Mouse (Mus musculus) erythroblast, embryonic 14.5 days (primary cell): ENCODE data around the gene Itprid1.

Experiments
- GATA1 ChIP-seq: IDR thresholded peaks from 2 replicates; pipeline ENCODE4 v1.6.1; 2012; ENCODE audit warnings: low read length, inconsistent platforms, mixed read lengths
- TAL1 ChIP-seq: IDR thresholded peaks from 3 replicates; pipeline ENCODE4 v1.6.1; 2012; ENCODE audit warnings: low read length, inconsistent platforms, mixed read lengths

DNA sequence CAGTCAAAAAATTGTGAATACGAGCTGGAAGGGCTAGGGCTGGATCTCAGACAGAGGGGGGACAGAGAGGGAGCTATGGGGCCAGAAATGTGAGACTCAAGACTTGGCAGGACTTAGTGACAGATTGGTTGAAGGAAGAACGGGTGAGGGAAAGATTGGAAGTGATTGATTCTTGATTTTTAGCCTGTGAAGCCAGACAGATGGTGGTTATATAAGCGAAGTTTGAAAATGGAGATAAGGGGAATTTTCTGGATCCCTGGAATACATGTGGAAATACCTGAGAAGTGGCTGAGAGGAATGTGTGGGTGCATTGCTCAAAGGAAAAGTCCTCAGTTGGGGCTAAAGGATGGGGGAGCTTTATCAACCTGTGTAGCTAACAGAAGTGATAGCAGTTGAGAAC lies 28.0 kb upstream of the Itprid1 start:
- TF ChIP-seq TAL1 (no peak), GATA1 (no peak)
